Mouse (Mus musculus): Measurements from ENCODE around the gene Ndc1. TPM values are rescaled to one million over a fixed set of nuclear protein-coding genes. Genes with fewer than 3 reads are reported as not detected.

Gene Ndc1
- polyA plus RNA-seq (2014; fragmentation: Nextera tagmentation; extraction: Ambion mirVana), result 32.6 and 38.4 TPM in 2 replicates

- H3K9me3 ChIP-seq (replicated peaks; ENCODE audit: control insufficient read depth, low read length), result no peaks in the 10 kb centered on the region
- H3K27ac ChIP-seq (ENCODE audit: low read depth, low read length), result peak within 1 kb of the TSS; percentile 89
- H3K4me1 ChIP-seq (ENCODE audit: control insufficient read depth, insufficient read depth, low read length), result 0 out of 2 replicates have a peak, but pooled peaks cover 6% of the 10 kb centered on the region
- H3K4me2 ChIP-seq, result peak within 1 kb of the TSS; percentile 89
- H3K9ac ChIP-seq (ENCODE audit: low read depth, low read length), result peak within 1 kb of the TSS; percentile 83
- H3K4me3 ChIP-seq (ENCODE audit: low read depth, low read length), result peak within 1 kb of the TSS; percentile 79
- H3K36me3 ChIP-seq (ENCODE audit: control insufficient read depth, insufficient read depth, low read length), result 0 out of 2 replicates have a peak, but pooled peaks cover 4% of the 10 kb centered on the region
- WGBS (ENCODE audit: insufficient replicate concordance), result under 1% methylated on average over 51 of the region's 51 CpGs
- H3K27me3 ChIP-seq (ENCODE audit: control insufficient read depth, insufficient read depth, low read length), result no peaks in the 10 kb centered on the region
- peak; percentile 94 for ATAC-seq (replicated peaks; ENCODE audit: insufficient number of reproducible peaks, low FRiP score, low TSS enrichment)
Observed at GRCm38 (mm10) chr4:107367567-107368314, at the start of gene Ndc1. Ndc1 (plus strand) TSS chr4:107367784.

GRCm38 (mm10) chr4:107318646-107319045, 48.9 kb upstream of the Ndc1 start:
- Histone ChIP-seq H3K27ac (ENCODE audit: low read depth, low read length) (no peak overlapping the region), H3K27me3 (ENCODE audit: control insufficient read depth, insufficient read depth, low read length) (no peaks in the 10 kb centered on the region), H3K4me3 (ENCODE audit: low read depth, low read length) (no peak overlapping the region), H3K36me3 (ENCODE audit: control insufficient read depth, insufficient read depth, low read length) (0 out of 2 replicates have a peak, but pooled peaks cover 9% of the 10 kb centered on the region), H3K4me1 (ENCODE audit: control insufficient read depth, insufficient read depth, low read length) (peaks cover 7% of the 10 kb centered on the region; the same call in 1 of the 2 replicates), H3K9ac (ENCODE audit: low read depth, low read length) (no peak overlapping the region), H3K4me2 (no peak overlapping the region), H3K9me3 (replicated peaks; ENCODE audit: control insufficient read depth, low read length) (no peaks in the 10 kb centered on the region)
- WGBS (ENCODE audit: insufficient replicate concordance), result 74% methylated on average over 8 of the region's 8 CpGs
- ATAC-seq (replicated peaks; ENCODE audit: insufficient number of reproducible peaks, low FRiP score, low TSS enrichment), result no peak

GRCm38 (mm10) chr4:107321041-107321440, 46.5 kb upstream of the Ndc1 start:
- no peak overlapping the region for H3K27ac ChIP-seq (ENCODE audit: low read depth, low read length)
- no peak overlapping the region for H3K4me2 ChIP-seq
- H3K9ac ChIP-seq (ENCODE audit: low read depth, low read length), result no peak overlapping the region
- 0 out of 2 replicates have a peak, but pooled peaks cover 9% of the 10 kb centered on the region for H3K36me3 ChIP-seq (ENCODE audit: control insufficient read depth, insufficient read depth, low read length)
- no peak for ATAC-seq (replicated peaks; ENCODE audit: insufficient number of reproducible peaks, low FRiP score, low TSS enrichment)
- 66% methylated on average over 2 of the region's 2 CpGs for WGBS (ENCODE audit: insufficient replicate concordance)
- H3K9me3 ChIP-seq (replicated peaks; ENCODE audit: control insufficient read depth, low read length), result no peaks in the 10 kb centered on the region
- no peaks in the 10 kb centered on the region for H3K27me3 ChIP-seq (ENCODE audit: control insufficient read depth, insufficient read depth, low read length)
- no peaks in the 10 kb centered on the region for H3K4me1 ChIP-seq (ENCODE audit: control insufficient read depth, insufficient read depth, low read length)
- H3K4me3 ChIP-seq (ENCODE audit: low read depth, low read length), result no peak overlapping the region

- 0 out of 2 replicates have a peak, but pooled peaks cover 9% of the 10 kb centered on the region for H3K36me3 ChIP-seq (ENCODE audit: control insufficient read depth, insufficient read depth, low read length)
- WGBS (ENCODE audit: insufficient replicate concordance), result 87% methylated on average over 2 of the region's 2 CpGs
Observed at GRCm38 (mm10) chr4:107323113-107323512, 44.5 kb upstream of the Ndc1 start.

GRCm38 (mm10) chr4:107328530-107328929, 39.1 kb upstream of the Ndc1 start:
- no peaks in the 10 kb centered on the region for H3K36me3 ChIP-seq (ENCODE audit: control insufficient read depth, insufficient read depth, low read length)
- no peaks in the 10 kb centered on the region for H3K4me1 ChIP-seq (ENCODE audit: control insufficient read depth, insufficient read depth, low read length)
- no peaks in the 10 kb centered on the region for H3K27me3 ChIP-seq (ENCODE audit: control insufficient read depth, insufficient read depth, low read length)
- H3K4me3 ChIP-seq (ENCODE audit: low read depth, low read length), result no peak overlapping the region
- H3K4me2 ChIP-seq, result no peak overlapping the region
- no peak for ATAC-seq (replicated peaks; ENCODE audit: insufficient number of reproducible peaks, low FRiP score, low TSS enrichment)
- H3K27ac ChIP-seq (ENCODE audit: low read depth, low read length), result no peak overlapping the region
- H3K9me3 ChIP-seq (replicated peaks; ENCODE audit: control insufficient read depth, low read length), result no peaks in the 10 kb centered on the region
- WGBS (ENCODE audit: insufficient replicate concordance), result 93% methylated on average over 8 of the region's 8 CpGs
- no peak overlapping the region for H3K9ac ChIP-seq (ENCODE audit: low read depth, low read length)

More at GRCm38 (mm10) chr4:107323113-107323512, 44.5 kb upstream of the Ndc1 start:
- no peak overlapping the region for H3K4me3 ChIP-seq (ENCODE audit: low read depth, low read length)
- H3K4me1 ChIP-seq (ENCODE audit: control insufficient read depth, insufficient read depth, low read length), result no peaks in the 10 kb centered on the region
- ATAC-seq (replicated peaks; ENCODE audit: insufficient number of reproducible peaks, low FRiP score, low TSS enrichment), result no peak
- no peak overlapping the region for H3K27ac ChIP-seq (ENCODE audit: low read depth, low read length)
- no peaks in the 10 kb centered on the region for H3K9me3 ChIP-seq (replicated peaks; ENCODE audit: control insufficient read depth, low read length)
- H3K9ac ChIP-seq (ENCODE audit: low read depth, low read length), result no peak overlapping the region
- H3K27me3 ChIP-seq (ENCODE audit: control insufficient read depth, insufficient read depth, low read length), result no peaks in the 10 kb centered on the region
- no peak overlapping the region for H3K4me2 ChIP-seq

- no peaks in the 10 kb centered on the region for H3K36me3 ChIP-seq (ENCODE audit: control insufficient read depth, insufficient read depth, low read length)
- H3K4me2 ChIP-seq, result no peak overlapping the region
- 88% methylated on average over 4 of the region's 4 CpGs for WGBS (ENCODE audit: insufficient replicate concordance)
- no peak for ATAC-seq (replicated peaks; ENCODE audit: insufficient number of reproducible peaks, low FRiP score, low TSS enrichment)
- H3K27me3 ChIP-seq (ENCODE audit: control insufficient read depth, insufficient read depth, low read length), result no peaks in the 10 kb centered on the region
- no peak overlapping the region for H3K9ac ChIP-seq (ENCODE audit: low read depth, low read length)
- H3K9me3 ChIP-seq (replicated peaks; ENCODE audit: control insufficient read depth, low read length), result no peaks in the 10 kb centered on the region
- H3K27ac ChIP-seq (ENCODE audit: low read depth, low read length), result no peak overlapping the region
- no peaks in the 10 kb centered on the region for H3K4me1 ChIP-seq (ENCODE audit: control insufficient read depth, insufficient read depth, low read length)
- H3K4me3 ChIP-seq (ENCODE audit: low read depth, low read length), result no peak overlapping the region
Observed at GRCm38 (mm10) chr4:107333514-107333913, 34.1 kb upstream of the Ndc1 start.

- no peaks in the 10 kb centered on the region for H3K36me3 ChIP-seq (ENCODE audit: control insufficient read depth, insufficient read depth, low read length)
- 68% methylated on average over 8 of the region's 8 CpGs for WGBS (ENCODE audit: insufficient replicate concordance)
- H3K27me3 ChIP-seq (ENCODE audit: control insufficient read depth, insufficient read depth, low read length), result no peaks in the 10 kb centered on the region
- H3K27ac ChIP-seq (ENCODE audit: low read depth, low read length), result no peak overlapping the region
- H3K4me1 ChIP-seq (ENCODE audit: control insufficient read depth, insufficient read depth, low read length), result no peaks in the 10 kb centered on the region
- H3K9me3 ChIP-seq (replicated peaks; ENCODE audit: control insufficient read depth, low read length), result no peaks in the 10 kb centered on the region
- no peak for ATAC-seq (replicated peaks; ENCODE audit: insufficient number of reproducible peaks, low FRiP score, low TSS enrichment)
- no peak overlapping the region for H3K4me3 ChIP-seq (ENCODE audit: low read depth, low read length)
- no peak overlapping the region for H3K4me2 ChIP-seq
- no peak overlapping the region for H3K9ac ChIP-seq (ENCODE audit: low read depth, low read length)
Observed at GRCm38 (mm10) chr4:107336356-107336755, 31.2 kb upstream of the Ndc1 start.

GRCm38 (mm10) chr4:107337455-107337854, 30.1 kb upstream of the Ndc1 start:
- Histone ChIP-seq H3K27me3 (ENCODE audit: control insufficient read depth, insufficient read depth, low read length) (no peaks in the 10 kb centered on the region), H3K9ac (ENCODE audit: low read depth, low read length) (no peak overlapping the region), H3K27ac (ENCODE audit: low read depth, low read length) (no peak overlapping the region), H3K4me2 (no peak overlapping the region), H3K4me3 (ENCODE audit: low read depth, low read length) (no peak overlapping the region), H3K9me3 (replicated peaks; ENCODE audit: control insufficient read depth, low read length) (no peaks in the 10 kb centered on the region), H3K4me1 (ENCODE audit: control insufficient read depth, insufficient read depth, low read length) (no peaks in the 10 kb centered on the region), H3K36me3 (ENCODE audit: control insufficient read depth, insufficient read depth, low read length) (no peaks in the 10 kb centered on the region)
- ATAC-seq (replicated peaks; ENCODE audit: insufficient number of reproducible peaks, low FRiP score, low TSS enrichment), result no peak
- WGBS (ENCODE audit: insufficient replicate concordance), result 84% methylated on average over 5 of the region's 5 CpGs

GRCm38 (mm10) chr4:107341354-107341753, 26.2 kb upstream of the Ndc1 start:
- Histone ChIP-seq H3K27me3 (ENCODE audit: control insufficient read depth, insufficient read depth, low read length) (no peaks in the 10 kb centered on the region), H3K4me2 (no peak overlapping the region), H3K36me3 (ENCODE audit: control insufficient read depth, insufficient read depth, low read length) (no peaks in the 10 kb centered on the region), H3K9ac (ENCODE audit: low read depth, low read length) (no peak overlapping the region), H3K9me3 (replicated peaks; ENCODE audit: control insufficient read depth, low read length) (no peaks in the 10 kb centered on the region), H3K27ac (ENCODE audit: low read depth, low read length) (no peak overlapping the region), H3K4me3 (ENCODE audit: low read depth, low read length) (no peak overlapping the region), H3K4me1 (ENCODE audit: control insufficient read depth, insufficient read depth, low read length) (no peaks in the 10 kb centered on the region)
- ATAC-seq (replicated peaks; ENCODE audit: insufficient number of reproducible peaks, low FRiP score, low TSS enrichment), result no peak
- WGBS (ENCODE audit: insufficient replicate concordance), result 61% methylated on average over 5 of the region's 5 CpGs

Data from heart, embryonic 11.5 days (tissue).